Mouse (Mus musculus): ENCODE data around the gene Rasgrf2.

The Rasgrf2 gene

GRCm38 (mm10) chr13:92041584-92042563 lies 89.6 kb downstream of the Rasgrf2 start:
- peak; percentile 63 for DNase-seq

GRCm38 (mm10) chr13:92030364-92031057 lies 100.9 kb downstream of the Rasgrf2 start:
- DNase-seq: no peak

GRCm38 (mm10) chr13:92029666-92030065 lies 101.8 kb downstream of the Rasgrf2 start:
- DNase-seq: no peak

GRCm38 (mm10) chr13:92027951-92028350 lies 103.5 kb downstream of the Rasgrf2 start:
- DNase-seq: no peak

- no peak for DNase-seq
Measured at GRCm38 (mm10) chr13:92026651-92027050, 104.8 kb downstream of the Rasgrf2 start.

GRCm38 (mm10) chr13:92025124-92025523 lies 106.3 kb downstream of the Rasgrf2 start:
- no peak for DNase-seq

- no peak for DNase-seq
Measured at GRCm38 (mm10) chr13:92022202-92022601, 109.3 kb downstream of the Rasgrf2 start.

- no peak for DNase-seq
Measured at GRCm38 (mm10) chr13:91996929-91997328, 134.5 kb downstream of the Rasgrf2 start.

GRCm38 (mm10) chr13:91991412-91991811 lies 140.0 kb downstream of the Rasgrf2 start:
- no peak for DNase-seq

- DNase-seq: no peak
Measured at GRCm38 (mm10) chr13:91990709-91991284, 140.7 kb downstream of the Rasgrf2 start.

GRCm38 (mm10) chr13:91988378-91988777 lies 143.1 kb downstream of the Rasgrf2 start:
- no peak for DNase-seq

GRCm38 (mm10) chr13:91986958-91987357 lies 144.5 kb downstream of the Rasgrf2 start:
- DNase-seq: no peak

- DNase-seq: peak; percentile 26
Measured at GRCm38 (mm10) chr13:91985915-91986589, 145.4 kb downstream of the Rasgrf2 start.

- no peak for DNase-seq
Measured at GRCm38 (mm10) chr13:91985019-91985418, 146.4 kb downstream of the Rasgrf2 start.

GRCm38 (mm10) chr13:91982080-91982479 lies 149.4 kb downstream of the Rasgrf2 start:
- no peak for DNase-seq

- DNase-seq: no peak
Measured at GRCm38 (mm10) chr13:91981414-91981813, 150.0 kb downstream of the Rasgrf2 start.

GRCm38 (mm10) chr13:91976971-91977370 lies 154.5 kb downstream of the Rasgrf2 start:
- DNase-seq: no peak

- DNase-seq: no peak
Measured at GRCm38 (mm10) chr13:91976541-91976940, 154.9 kb downstream of the Rasgrf2 start.

GRCm38 (mm10) chr13:91974154-91974553 lies 157.3 kb downstream of the Rasgrf2 start:
- DNase-seq: no peak

- no peak for DNase-seq
Measured at GRCm38 (mm10) chr13:91971246-91971645, 160.2 kb downstream of the Rasgrf2 start.

- no peak for DNase-seq
Measured at GRCm38 (mm10) chr13:91956474-91956873, 175.0 kb downstream of the Rasgrf2 start.

- no peak for DNase-seq
Measured at GRCm38 (mm10) chr13:91955646-91956045, 175.8 kb downstream of the Rasgrf2 start.

- no peak for DNase-seq
Measured at GRCm38 (mm10) chr13:91955175-91955574, 176.3 kb downstream of the Rasgrf2 start.
